Mouse (Mus musculus): ENCODE data around the gene Trip6. TPM values are rescaled to one million over a fixed set of nuclear protein-coding genes. Genes with fewer than 3 reads are reported as not detected.
A peak's percentile ranks its signal among the peaks of the same experiment; 100 is the strongest.
"Not testable (repeated sequence)": the region's sequence is repeated elsewhere in the genome, so short reads cannot be mapped to it uniquely, and the experiment has no call there.

Trip6 gene
- total RNA-seq, 2 experiments from 2014 or later, result 32.5 to 36.0 TPM

DNA sequence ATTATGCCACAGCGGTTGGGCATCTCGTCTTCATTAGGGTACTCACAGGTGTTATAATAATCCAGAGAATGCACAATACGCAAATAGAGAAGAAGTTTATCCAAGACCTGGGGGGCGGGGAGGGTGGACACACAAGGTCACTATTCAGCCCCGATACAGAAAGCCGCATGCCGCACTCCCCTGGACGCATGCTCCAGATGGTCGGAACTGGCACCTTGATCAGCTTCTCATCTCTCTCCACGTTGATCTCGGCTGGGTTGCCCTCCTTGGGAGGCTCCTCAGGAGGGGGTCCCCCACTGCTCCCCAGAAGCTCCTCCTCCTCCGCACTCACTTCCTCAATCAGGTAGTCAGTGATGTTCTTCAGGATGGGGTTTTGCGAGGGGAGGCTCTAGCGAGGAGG lies 17.1 kb downstream of the Trip6 start:
- DNase-seq, result no peak

DNA sequence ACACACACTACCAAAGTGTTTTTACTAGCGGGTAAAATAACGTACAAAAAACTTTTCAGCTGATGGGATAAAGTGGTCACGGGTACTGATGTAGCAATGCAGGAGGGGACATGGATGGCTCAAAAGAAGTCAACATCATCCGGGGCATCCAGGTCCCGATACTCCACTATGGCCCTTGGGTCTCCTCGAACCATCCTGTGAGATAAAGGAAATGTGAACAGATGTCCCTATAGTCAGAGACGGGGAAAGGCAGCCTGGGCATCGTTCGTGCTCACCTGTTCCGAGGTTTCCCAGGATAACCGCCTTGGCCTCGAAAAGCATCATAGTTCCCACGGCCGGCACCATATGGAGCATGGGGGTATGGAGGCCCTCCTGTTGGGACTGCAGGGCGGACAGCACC lies 18.5 kb downstream of the Trip6 start:
- DNase-seq, result no peak

DNA sequence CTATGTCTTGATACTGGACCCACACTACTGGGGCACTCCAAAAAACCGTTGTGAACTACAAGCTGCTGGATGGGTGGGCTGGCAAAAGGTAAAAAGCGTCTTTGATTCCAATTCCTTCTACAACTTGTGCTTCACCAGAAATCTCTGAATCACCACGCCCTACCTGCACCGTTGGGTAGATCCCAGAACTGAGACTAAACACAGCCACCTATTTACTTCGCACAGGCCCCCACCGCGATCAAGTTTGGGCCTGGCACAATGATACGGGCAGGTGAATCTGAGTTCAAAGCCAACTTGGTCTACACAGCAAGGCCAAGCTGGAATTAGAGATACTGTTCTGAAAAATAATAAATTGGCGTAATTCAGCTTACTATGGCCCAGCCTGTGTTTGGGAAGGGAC lies 18.9 kb downstream of the Trip6 start:
- DNase-seq, result no peak

DNA sequence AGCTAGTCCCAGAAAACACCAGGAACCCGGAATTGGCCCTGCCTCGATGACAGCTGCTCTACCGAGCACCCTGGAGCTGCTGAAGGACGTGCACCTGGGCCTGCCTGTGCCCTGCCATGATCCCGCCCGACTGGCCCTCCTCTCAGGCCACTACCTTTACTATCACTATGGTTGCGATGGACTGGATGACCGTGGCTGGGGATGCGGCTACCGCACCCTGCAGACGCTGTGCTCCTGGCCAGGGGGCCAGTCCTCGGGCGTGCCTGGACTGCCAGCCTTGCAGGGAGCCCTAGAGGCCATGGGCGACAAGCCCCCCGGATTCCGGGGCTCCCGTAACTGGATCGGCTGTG lies 19.5 kb downstream of the Trip6 start:
- no peak for DNase-seq

DNA sequence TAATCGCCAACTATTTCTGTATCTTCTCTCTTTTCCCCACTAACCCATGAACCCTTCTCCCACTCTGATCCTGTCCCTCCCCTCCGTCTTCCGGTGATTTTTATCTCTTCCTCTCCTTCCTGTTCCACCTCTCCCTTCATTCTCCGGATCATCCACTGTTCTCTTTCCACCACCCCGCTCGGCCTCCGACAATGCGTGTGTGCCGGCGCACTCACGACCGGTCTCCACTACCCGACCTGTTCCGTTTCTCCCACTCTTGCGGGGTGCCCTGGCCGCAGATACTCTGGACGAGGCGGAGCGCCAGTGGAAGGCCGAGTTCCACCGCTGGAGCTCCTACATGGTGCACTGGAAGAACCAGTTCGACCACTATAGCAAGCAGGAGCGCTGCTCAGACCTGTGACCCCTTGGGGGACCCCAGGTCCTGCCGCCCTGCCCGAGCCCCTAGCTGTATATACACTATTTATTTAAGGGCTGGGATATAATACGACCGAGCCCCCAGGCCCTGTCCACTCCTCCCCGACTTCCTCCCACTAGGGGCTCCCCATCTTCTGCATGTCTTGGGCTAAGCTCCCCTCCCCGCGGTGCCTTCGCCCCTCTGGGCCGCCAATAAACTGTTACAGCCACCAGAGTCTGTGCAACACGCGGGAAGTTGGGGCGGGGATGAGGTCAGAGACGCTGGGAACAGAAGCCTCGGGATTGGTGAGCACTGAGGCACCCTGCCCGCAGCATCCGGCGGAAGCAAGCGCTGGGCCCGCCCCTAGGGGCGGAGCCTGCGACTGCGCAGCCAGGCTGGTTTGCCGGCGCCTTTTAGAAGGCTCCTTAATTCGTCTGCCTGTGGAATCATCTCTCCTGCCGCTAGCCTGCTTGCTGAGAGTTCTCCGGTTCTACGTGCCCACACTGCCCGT lies 20.1 kb downstream of the Trip6 start, which contains the start of gene Ufsp1:
Gene Ufsp1 (plus strand): TSS at position 791 of the 905 bp plus-strand sequence.
- peak; percentile 96 for DNase-seq

DNA sequence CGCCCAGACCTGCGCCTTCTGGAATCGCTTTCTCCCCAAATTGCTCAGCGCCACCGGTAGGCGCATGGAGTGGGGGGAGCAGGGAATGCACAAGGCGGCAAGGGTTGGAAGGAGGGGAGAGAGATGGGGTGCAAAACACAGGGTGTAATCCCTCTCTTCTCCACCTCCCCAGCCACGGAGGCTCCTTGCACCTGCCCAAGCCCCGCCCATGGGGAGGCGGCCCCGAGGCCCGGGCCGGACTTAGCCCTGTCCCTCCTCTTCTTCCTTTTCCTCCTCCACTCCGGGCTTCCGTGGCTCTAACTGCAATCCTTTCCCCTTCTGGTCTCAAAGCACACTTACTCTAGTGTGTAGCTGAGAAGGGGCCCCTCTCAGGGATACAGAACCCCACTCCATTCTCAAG lies 20.9 kb downstream of the Trip6 start:
- peak; percentile 75 for DNase-seq

DNA sequence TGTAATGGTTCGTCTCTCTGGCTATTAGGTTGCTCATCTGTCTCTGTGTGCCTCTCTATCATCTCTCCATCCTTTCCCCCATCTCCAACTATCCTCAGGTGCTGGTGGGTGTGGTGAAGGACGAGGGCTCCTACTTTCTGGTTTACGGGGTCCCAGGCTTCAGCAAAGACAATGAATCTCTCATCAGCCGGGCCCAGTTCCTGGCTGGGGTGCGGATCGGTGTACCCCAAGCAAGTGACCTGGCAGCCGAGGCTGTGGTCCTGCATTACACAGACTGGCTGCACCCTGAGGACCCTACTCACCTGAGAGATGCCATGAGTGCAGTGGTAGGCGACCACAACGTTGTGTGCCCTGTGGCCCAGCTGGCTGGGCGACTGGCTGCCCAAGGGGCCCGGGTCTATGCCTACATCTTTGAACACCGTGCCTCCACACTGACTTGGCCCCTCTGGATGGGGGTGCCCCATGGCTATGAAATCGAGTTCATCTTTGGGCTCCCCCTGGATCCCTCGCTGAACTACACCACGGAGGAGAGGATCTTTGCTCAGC lies 22.8 kb downstream of the Trip6 start:
- DNase-seq, result no peak

DNA sequence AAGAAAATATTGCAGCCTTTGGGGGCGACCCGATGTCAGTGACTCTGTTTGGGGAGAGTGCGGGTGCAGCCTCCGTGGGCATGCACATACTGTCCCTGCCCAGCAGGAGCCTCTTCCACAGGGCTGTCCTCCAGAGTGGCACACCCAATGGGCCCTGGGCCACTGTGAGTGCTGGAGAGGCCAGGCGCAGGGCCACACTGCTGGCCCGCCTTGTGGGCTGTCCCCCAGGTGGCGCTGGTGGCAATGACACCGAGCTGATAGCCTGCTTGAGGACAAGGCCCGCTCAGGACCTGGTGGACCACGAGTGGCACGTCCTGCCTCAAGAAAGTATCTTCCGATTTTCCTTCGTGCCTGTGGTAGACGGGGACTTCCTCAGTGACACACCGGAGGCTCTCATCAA lies 23.5 kb downstream of the Trip6 start:
- DNase-seq, result peak; percentile 73

DNA sequence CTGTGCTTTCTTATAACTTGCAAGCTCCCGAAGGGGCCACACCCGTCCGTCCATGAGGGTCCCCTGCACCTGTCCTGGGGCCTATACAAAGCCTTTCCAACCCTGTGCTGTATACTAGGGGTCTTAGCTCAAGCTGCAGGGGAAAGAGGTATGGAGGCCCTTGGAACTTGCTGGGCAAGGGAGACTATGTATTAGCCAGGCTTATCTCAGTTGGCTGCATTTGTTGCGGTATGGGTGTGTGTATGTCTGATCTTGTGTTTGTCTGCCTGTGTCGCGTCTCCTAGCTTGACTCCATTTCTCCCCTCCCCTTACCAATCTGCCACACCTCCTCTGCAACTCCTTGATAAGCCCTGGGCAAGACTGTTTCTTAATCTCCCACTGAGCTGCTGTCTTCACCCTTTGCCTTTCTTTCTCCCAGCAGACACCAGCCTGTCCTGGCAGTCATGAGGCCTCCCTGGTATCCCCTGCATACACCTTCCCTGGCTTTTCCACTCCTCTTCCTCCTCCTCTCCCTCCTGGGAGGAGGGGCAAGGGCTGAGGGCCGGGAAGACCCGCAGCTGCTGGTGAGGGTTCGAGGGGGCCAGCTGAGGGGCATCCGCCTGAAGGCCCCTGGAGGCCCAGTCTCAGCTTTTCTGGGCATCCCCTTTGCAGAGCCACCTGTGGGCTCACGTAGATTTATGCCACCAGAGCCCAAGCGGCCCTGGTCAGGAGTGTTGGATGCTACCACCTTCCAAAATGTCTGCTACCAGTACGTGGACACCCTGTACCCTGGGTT lies 24.4 kb downstream of the Trip6 start:
- DNase-seq, result no peak

DNA sequence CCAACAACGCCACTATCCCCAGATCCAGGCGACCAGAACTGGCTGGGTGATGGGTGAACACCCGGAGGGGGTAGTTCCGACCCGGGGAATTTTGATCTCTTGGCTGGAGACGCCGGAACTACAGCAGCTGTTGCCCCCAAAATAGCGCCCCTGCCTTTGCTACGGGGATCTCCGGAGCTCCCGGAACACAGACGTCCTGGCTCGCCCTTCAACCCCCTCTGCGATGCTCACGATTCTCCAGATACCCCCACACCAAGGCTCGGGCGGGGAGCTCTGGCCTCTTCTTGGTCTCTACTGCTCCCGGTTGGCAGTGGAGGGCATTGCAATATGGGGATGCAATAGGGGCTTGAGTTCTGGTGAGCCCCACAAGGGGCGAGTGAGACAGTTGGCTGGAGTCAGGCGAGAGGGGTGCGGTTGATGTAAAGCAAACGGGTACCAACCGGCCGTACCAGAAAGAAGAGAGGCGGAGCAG lies 25.2 kb downstream of the Trip6 start:
- DNase-seq, result peak; percentile 60

DNA sequence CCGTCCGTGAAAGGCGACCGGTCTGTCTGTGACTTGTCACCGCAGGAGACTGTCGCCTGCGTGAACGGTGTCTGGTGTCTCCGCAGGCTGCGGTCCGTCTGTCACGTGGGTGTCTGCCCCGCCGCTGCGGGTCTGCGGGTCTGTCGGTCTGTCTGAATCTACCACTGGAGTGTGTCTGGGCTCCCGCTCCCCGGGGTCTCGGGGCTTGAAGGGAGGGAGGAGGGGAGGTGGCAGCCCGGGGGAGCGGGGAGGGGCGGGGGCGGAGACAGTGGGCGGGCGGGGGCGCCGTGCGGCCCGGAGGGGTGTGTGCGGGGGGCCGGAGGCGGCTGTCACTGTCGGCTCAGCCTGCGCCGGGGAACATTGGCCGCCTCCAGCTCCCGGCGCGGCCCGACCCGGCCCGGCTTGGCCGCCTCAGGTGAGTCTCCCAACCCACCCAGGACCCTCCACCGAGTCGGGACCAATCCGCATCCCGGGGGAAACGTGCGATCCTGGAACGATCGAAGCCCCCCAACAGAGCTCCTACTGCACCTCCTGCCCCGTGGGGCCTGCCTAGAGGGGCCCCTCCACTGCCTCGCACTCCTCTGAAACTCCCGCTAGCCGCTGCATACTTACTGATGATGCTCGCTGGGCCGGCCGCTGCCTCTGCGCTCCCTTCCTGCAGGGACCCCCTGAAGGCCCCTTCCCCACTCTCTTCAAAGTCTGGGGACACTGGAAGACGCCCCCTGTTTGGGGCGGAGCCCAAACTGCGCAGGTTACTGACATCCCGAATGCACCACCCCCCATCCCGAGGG lies 26.1 kb downstream of the Trip6 start:
- peak; percentile 31 for DNase-seq

DNA sequence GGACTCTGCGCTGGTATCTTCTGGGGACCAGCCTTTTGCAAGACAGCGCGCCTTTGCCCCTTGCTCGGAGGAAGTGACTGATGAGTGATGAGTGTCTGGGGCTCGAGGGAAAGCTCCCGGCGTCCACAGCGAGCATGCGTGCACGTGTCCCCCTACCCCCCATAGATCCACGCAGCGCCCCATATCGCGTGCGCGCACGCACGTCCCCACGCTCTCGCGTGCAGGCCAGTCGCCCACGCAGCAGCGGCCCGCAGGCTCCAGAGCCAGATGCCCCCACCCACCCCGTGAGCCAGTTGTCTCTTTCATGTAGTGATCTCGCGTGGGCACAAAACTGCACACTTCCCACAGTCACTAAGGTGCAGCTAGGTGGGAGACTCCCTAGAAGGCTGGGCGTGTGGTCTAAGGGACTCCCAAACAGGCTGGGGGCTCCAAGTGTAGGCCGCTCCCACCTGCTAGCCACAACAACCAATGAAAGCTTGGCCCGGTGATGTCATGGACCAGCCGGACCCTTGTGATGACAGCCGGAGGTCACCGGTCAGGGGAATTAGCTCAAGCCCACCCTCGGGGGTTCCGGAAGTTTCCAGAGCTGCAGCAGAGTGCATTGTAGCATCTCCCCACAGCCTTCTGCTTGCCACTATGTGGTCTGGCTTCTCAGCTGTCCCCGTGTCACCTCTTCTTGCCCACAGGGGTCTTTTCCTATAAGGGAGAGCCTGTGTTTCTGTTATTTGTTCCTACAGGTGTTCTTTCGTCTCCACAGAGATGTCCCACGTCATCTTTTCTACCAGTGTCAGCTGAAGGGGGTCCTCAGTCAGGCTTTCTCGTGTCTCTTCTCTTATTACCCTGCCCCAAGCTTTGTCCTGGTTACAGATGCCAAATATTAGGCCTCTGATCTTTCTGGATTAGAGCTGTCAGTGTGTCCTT lies 26.9 kb downstream of the Trip6 start, which contains the start of gene Ache:
Gene Ache (plus strand): TSS at position 488 of the 921 bp plus-strand sequence.
- DNase-seq, result peak; percentile 27

DNA sequence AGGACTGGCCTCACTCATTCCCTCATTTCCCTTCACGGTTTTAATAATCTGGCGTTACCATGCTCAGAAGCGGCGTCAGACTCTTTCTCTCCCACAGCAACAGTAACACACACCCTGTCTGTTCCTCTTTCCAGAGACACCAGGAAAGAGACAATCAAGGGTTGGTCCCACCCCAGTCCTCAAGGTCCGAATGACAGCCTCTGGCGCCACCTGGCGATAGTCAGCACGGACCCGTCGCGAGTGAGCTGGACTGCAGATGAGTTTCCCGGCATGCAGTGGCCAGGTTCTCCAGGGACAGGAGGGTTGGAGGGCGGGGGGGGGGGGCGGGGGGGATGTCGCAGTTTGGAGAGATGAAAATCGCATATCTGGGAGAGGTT lies 27.6 kb downstream of the Trip6 start:
- DNase-seq, result peak; percentile 95

DNA sequence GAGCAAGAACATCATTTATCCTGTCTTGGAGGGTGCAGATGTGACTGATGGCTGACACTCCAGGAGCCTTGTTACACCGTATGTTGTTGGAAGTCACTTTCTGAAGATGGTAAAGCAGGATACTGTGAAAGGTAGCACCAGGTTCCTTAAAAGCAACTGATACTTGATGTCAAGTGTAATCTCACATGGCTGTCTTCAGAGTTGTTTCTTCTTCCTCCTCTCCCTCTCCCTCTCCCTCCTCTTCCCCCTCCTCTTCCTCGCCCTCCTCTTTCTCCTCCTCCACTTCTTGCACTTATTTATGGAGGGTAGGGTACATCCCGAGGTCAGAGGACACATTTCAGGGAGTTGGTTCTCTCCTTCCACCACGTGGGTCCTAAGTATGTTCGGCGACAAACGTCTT lies 28.2 kb downstream of the Trip6 start:
- no peak for DNase-seq

DNA sequence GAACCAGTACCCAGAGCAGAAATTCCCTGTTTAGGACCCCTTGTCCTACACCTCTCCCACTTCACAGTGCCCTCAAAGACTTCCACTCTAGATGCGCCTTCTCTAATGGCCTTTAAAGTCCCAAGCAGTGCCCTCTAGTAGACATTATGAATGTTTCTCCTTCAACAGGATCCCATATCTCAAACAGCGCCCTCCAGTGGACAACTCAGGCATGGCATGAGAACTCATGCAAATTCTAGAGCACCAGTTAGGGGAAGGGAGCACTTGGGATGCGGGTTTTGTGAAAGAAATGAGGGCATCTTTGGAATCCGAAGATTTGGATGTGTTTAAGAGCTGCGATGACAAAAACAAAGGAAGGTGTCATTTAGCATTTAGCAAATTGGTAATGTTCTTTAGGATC lies 29.2 kb downstream of the Trip6 start:
- DNase-seq, result peak; percentile 67

DNA sequence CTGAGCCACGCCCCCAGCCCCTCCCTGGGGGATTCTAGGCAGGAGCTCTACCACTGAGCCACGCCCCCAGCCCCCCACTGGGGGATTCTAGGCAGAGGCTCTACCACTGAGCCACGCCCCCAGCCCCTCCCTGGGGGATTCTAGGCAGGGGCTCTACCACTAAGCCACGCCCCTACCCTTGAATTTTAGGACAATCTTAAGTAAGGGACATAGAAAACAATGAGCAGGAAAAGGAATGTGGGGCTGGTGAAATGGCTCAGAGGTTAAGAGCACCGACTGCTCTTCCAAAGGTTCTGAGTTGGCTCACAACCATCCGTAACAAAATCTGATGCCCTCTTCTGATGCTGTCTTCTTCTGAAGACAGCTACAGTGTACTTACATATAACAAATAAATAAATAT lies 29.8 kb downstream of the Trip6 start:
- DNase-seq, result not testable (repeated sequence)

DNA sequence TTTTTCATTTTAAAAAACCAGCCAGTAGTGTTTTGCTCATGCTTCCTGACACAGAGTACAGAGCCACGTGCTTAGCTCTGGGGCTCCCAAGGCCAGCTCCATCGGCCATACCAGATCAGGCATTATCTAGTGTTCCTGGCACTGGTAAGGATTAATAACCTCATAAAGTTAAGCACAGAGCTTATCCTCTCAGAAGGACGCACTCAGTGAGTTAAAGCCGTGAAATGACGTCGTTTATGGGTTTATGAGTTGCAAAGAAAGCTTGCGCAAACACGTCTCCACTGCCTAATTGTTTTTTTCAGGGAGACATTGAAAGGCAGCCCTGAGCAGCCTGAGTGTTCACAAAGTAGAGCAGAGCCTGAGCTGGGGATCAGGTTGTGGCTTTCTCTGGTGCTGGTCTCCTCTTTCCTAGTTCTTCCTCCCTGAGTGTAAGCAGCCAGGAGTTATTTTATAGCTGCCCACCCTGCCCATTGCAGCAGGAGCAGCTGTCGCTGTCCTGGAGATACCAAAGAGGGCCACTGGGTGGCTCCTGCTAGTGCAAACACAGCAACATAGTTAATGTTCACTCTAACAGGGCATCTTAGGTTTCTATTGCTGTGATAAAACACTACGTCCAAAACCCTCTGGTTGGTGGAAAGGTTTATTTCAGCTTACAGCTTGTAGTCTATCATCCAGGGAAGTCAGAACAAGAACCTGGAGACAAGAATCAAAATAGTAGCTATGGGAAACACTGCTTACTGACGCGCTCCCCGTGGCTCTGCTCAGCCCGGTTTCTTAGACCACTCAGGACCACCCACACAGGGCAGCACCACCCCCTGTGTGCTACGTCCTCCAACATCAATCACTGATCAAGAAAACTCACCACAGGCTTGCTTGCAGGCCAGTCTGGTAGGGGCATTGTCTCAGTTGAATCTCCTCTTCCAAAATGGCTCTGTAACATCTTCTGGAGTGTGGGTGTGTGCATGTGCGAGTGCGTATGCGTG lies 36.6 kb downstream of the Trip6 start:
- peak; percentile 35 for DNase-seq

DNA sequence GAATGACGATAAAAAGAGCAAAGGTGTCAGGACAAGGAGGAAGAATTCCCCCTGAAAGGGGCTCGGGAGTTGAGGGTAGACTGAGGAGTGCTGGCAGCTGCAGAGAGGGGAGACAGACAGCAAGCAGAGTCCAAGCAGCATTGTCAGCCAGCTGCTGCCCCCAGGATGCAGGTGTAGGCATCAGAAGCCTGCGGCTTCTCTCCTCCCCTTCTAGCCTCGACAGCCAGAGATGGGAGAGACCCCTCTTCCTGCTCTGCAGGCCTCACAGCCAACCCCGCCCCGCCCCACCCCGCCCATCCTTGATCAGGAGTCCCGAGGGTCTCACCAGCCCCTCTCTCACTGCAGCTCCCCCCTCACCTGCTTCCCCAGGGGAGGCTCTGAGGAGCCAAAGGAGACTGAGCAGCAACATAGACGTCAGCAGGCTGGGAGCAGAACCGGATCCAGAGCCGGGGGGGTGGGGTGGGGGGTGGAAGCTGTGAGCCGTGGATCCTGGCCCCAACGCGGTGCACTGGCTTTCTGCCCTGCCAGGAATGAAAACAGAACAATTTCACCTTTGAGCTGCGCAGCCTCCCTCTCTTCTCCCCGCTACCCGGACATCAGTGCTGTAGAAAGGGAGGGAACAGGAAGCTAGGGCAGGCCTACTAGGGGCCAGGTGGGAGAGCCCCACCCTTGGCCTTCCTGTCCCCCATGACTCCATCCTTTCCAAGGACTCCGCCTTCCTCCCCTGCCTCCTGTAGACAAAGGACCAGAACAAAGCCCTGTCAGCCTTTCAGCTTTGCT lies 45.9 kb downstream of the Trip6 start:
- no peak for DNase-seq

DNA sequence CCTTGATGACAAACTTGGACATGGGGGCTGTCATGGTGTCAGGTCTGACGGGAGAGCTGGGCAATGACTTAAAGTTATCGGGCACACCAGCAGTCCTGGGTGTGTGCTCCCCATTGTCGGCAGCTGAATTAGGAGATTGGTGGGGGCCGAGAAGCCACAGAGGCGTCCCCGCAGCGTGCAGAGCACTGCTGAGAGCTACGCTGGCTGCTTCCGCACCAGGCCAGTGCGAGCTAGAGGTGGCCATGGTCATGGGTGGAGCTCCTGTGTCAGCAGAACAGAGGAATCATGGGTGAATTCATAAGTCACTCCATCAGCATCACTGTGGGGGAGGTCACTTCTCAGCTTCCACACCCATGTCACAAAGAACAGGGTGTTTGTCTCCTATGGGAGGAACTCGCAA lies 49.4 kb downstream of the Trip6 start:
- no peak for DNase-seq

Data from heart, postnatal 4 days (tissue).